Mouse (Mus musculus): ENCODE results near the gene Itpkb. TPM values are rescaled to one million over a fixed set of nuclear protein-coding genes. Genes with fewer than 3 reads are reported as not detected.
A peak's percentile ranks its signal among the peaks of the same experiment; 100 is the strongest.

The Itpkb gene
- polyA plus RNA-seq, 1 experiment from 2014 or later, result 3.7 TPM

DNA sequence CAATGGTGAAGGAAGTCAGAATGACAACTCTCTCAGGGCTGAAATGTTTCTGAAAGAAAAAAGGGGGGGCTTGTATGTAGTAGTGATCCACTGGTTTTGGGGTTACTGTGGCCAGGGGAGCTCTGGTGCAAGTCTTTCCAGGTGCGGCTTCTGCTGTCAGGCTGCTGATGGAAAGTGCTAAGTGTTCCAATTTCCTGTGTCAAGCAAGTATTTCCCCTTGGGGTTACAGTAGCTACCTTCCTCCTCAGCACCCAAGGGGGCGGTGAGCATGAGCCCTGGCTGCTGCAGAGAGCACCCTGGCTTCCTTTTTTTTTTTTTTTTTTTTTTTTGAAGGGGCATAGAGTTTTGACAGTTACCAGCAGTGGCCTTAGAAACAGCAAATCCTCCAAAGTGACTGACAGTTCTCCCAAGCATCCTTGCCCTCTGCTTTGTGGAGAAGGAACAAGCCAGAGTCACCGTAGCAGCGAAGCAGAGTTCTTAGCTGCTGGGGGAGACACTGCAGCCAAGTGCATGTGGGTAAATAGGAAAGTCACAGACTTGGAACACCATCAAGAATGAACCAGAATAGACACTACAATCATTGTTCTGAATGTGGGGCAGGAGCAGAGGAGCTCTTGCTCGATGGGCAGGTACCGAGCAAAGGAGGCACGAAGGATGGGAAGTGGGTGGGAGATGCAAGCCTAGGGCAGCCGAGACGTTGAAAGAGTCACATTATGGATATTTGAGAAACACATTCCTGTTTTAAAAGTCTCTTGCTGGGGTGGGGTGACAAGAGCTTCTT lies 62.9 kb downstream of the Itpkb start:
- Histone ChIP-seq H3K4me1 (replicated peaks) (peaks cover 6% of the 10 kb centered on the region), H3K27ac (replicated peaks) (peak overlapping the region; percentile 50; the same call in 1 of the 2 replicates), H3K4me3 (no peak overlapping the region), H3K4me2 (no peak overlapping the region), H3K27me3 (no peaks in the 10 kb centered on the region), H3K36me3 (no peaks in the 10 kb centered on the region), H3K9me3 (no peaks in the 10 kb centered on the region), H3K9ac (no peak overlapping the region)
- WGBS, result 68% methylated on average over 9 of the region's 9 CpGs
- ATAC-seq (ENCODE audit: low FRiP score, low read depth), result no peak

DNA sequence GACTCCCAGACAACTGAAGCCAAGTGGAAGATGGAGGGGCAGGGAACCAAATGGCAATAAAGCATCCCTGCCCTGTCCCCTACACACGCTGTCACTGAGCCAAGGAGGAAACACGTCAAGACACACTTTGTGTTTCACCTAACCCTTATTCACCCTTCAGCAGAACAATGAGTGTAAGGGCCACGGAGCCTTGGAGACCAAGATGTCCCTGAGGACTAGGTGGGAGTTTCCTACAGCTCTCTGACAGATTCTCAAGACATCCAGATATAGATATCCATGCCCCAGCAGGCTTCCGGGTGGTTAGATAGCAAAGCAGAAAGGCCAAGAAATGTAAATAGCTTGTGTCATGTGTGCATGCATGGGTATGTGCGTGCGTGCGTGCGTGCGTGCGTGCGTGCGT lies 63.6 kb downstream of the Itpkb start:
- H3K9ac ChIP-seq, result no peak overlapping the region
- H3K4me3 ChIP-seq, result no peak overlapping the region
- H3K4me2 ChIP-seq, result no peak overlapping the region
- ATAC-seq (ENCODE audit: low FRiP score, low read depth), result no peak
- no peaks in the 10 kb centered on the region for H3K36me3 ChIP-seq
- WGBS, result 85% methylated on average over 12 of the region's 12 CpGs
- no peaks in the 10 kb centered on the region for H3K4me1 ChIP-seq (replicated peaks)
- no peaks in the 10 kb centered on the region for H3K9me3 ChIP-seq
- H3K27ac ChIP-seq (replicated peaks), result peak overlapping the region; percentile 50; the same call in 1 of the 2 replicates
- H3K27me3 ChIP-seq, result no peaks in the 10 kb centered on the region

DNA sequence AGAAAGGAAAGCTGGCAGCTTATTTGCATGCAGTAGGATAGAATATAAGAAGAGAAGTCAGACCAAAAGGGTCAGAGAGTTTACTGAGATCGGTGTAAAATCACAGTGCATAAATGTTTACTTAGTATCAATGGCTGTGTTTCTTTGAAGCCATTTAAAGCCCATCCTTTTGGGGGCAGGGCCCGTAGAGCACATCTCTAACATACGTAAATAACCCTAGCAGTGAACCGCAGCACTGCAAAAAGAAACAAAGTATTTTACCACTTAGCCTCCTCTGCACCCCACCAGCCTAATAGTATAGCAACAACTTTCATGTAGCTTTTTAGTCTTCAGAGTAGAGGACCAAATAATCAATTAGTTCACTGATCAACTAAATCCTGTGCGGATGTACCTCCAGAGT lies 67.4 kb downstream of the Itpkb start:
- 75% methylated on average over 5 of the region's 5 CpGs for WGBS
- no peak overlapping the region for H3K27ac ChIP-seq (replicated peaks)
- H3K9ac ChIP-seq, result no peak overlapping the region
- ATAC-seq (ENCODE audit: low FRiP score, low read depth), result no peak
- no peak overlapping the region for H3K4me2 ChIP-seq
- no peaks in the 10 kb centered on the region for H3K36me3 ChIP-seq
- no peaks in the 10 kb centered on the region for H3K9me3 ChIP-seq
- H3K4me1 ChIP-seq (replicated peaks), result 0 out of 2 replicates have a peak, but pooled peaks cover 6% of the 10 kb centered on the region
- no peaks in the 10 kb centered on the region for H3K27me3 ChIP-seq
- no peak overlapping the region for H3K4me3 ChIP-seq

DNA sequence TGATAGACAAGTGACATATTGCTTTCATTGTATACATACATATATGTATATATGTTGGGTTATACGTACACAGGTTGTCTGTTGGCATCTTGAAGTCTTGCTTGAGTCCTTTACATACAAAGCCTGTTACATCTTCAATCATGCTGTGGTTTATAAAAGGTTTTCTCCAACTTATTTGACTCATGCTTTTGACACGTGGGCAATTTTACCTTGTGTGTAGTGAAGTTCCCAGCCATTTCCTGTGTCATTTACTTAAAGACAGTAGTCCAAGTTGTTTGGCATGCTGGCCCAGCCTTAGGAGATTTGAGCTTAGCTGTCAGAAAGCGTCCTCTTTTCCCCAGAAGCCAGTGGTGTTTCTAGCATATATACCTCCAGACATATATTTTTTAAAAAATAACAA lies 68.2 kb downstream of the Itpkb start:
- H3K4me3 ChIP-seq, result no peak overlapping the region
- ATAC-seq (ENCODE audit: low FRiP score, low read depth), result no peak

DNA sequence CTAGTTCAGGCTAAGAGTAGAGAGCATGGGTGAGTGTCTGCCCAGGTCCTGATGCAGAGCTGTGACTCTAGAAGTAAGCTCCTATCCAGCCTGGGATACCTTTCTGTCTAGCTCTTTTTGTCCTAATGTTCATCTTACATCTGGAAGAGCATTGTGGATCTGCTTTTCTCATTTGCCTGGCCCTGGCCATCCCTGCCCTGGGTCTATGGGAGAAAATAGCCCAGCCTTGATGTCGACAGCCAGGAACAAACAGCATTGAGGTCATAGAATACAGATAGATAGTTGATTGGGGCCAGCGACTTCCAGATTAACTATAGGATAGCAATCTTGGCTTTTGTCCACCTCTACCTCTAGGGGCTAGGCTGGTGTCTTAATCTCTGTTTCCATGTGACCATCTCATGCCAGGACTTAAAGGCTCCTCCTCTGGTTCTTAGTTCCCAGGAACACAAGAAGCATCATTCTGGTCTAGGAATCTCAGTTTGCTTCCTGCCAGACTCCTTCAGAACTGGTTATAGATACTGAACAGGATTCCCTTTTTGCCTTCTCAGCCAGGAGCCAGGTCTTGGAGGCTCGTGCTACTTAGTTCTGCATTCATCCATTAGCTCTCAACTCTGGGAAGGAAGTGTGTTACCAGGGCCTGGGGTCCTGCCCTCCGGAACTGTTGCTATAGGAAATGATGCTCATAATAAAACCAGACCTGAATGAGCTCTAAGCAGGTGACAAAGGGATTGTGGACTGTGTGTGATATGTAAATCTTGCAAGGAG lies 70.6 kb downstream of the Itpkb start:
- no peak overlapping the region for H3K4me2 ChIP-seq
- WGBS, result 73% methylated on average over 4 of the region's 4 CpGs

More for the DNA sequence above, 68.2 kb downstream of the Itpkb start:
- H3K4me2 ChIP-seq, result no peak overlapping the region
- H3K9ac ChIP-seq, result no peak overlapping the region
- no peaks in the 10 kb centered on the region for H3K9me3 ChIP-seq
- H3K27ac ChIP-seq (replicated peaks), result no peak overlapping the region
- H3K4me1 ChIP-seq (replicated peaks), result 0 out of 2 replicates have a peak, but pooled peaks cover 6% of the 10 kb centered on the region
- WGBS, result 82% methylated on average over 3 of the region's 3 CpGs
- no peaks in the 10 kb centered on the region for H3K27me3 ChIP-seq
- no peaks in the 10 kb centered on the region for H3K36me3 ChIP-seq

DNA sequence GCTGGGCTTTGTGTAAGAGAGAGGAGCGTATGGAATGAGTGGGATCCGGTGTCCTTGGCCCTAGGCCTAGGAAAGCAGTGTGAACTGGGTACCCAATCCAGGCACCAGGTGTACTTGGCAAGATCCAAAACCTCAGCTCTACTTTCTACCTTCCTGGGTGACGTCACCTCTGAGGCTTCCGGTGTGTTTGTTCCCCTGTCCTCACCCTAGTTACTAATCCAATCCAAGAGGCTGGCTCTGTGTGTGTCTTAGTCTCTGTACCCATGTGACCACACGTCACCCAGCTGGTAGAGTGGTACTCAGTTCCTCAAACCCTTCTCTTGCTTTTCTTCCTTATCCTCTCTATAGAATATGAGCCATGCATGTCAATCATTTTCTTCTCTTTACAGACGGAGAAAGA lies 71.4 kb downstream of the Itpkb start:
- Histone ChIP-seq H3K4me1 (replicated peaks) (peaks cover 7% of the 10 kb centered on the region), H3K27me3 (no peaks in the 10 kb centered on the region), H3K9me3 (no peaks in the 10 kb centered on the region), H3K27ac (replicated peaks) (no peak overlapping the region), H3K4me3 (no peak overlapping the region), H3K36me3 (no peaks in the 10 kb centered on the region), H3K9ac (no peak overlapping the region), H3K4me2 (no peak overlapping the region)
- WGBS, result 84% methylated on average over 6 of the region's 6 CpGs
- no peak for ATAC-seq (ENCODE audit: low FRiP score, low read depth)

More for the DNA sequence above, 70.6 kb downstream of the Itpkb start:
- Histone ChIP-seq H3K4me3 (no peak overlapping the region), H3K9me3 (no peaks in the 10 kb centered on the region), H3K36me3 (no peaks in the 10 kb centered on the region), H3K27ac (replicated peaks) (no peak overlapping the region), H3K9ac (no peak overlapping the region), H3K4me1 (replicated peaks) (0 out of 2 replicates have a peak, but pooled peaks cover 6% of the 10 kb centered on the region), H3K27me3 (no peaks in the 10 kb centered on the region)
- ATAC-seq (ENCODE audit: low FRiP score, low read depth), result no peak

DNA sequence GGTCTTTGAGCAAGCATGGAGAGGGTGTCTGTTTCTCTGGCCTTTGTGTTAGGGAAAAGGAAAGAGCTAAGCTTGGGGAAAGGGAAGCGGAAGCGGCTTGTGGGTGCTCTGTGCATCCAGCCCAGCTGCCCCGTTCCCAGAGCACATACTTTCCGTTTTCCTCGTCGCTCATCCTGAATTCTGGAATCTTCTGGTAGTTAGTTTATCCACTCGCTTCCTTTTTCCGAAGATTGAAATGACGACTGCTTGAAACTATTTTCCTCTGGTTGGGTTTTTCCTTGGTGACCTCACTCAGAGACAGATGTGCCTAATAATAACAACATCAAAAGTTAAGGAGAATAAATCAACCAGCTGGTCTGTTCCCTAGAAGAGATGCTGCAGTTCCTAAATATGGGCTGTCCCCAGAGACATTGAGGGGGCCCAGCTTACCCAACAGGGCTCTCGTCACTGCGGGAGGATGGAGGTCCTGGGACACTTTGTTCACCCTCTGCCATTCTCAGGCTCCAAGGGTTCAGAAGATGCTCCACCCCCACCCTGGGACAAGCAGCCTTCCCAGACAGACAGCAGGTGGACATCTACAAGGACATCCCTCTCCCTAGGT lies 72.3 kb downstream of the Itpkb start:
- ATAC-seq (ENCODE audit: low FRiP score, low read depth), result no peak
- Histone ChIP-seq H3K27ac (replicated peaks) (no peak overlapping the region; the same call in 1 of the 2 replicates), H3K36me3 (no peaks in the 10 kb centered on the region)

DNA sequence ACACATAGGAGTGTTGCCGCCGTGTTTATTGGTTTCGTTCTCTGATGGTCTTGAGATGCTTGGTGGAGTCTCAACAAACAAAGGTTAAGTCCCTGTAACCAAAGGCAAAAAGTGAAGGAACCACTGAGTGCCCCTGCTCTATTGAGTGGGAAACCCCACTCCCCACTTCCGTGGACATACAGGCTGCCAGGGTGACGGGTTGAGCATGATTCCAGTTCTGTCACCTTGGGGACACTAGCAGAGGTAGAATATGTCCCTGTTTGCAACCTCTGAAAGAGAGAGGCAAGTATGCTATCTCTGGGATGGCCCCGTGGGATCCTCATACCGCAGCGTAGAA lies 73.0 kb downstream of the Itpkb start:
- Histone ChIP-seq H3K27ac (replicated peaks) (peak overlapping the region; percentile 64; the same call in 1 of the 2 replicates), H3K27me3 (no peaks in the 10 kb centered on the region), H3K4me2 (no peak overlapping the region), H3K4me3 (no peak overlapping the region), H3K4me1 (replicated peaks) (peaks cover 23% of the 10 kb centered on the region), H3K9me3 (no peaks in the 10 kb centered on the region), H3K9ac (no peak overlapping the region), H3K36me3 (no peaks in the 10 kb centered on the region)
- ATAC-seq (ENCODE audit: low FRiP score, low read depth), result no peak
- WGBS, result 90% methylated on average over 8 of the region's 8 CpGs

More for the DNA sequence above, 72.3 kb downstream of the Itpkb start:
- no peak overlapping the region for H3K4me2 ChIP-seq
- 82% methylated on average over 11 of the region's 11 CpGs for WGBS
- no peak overlapping the region for H3K9ac ChIP-seq
- H3K4me1 ChIP-seq (replicated peaks), result peaks cover 15% of the 10 kb centered on the region
- no peaks in the 10 kb centered on the region for H3K27me3 ChIP-seq
- H3K4me3 ChIP-seq, result no peak overlapping the region
- no peaks in the 10 kb centered on the region for H3K9me3 ChIP-seq

DNA sequence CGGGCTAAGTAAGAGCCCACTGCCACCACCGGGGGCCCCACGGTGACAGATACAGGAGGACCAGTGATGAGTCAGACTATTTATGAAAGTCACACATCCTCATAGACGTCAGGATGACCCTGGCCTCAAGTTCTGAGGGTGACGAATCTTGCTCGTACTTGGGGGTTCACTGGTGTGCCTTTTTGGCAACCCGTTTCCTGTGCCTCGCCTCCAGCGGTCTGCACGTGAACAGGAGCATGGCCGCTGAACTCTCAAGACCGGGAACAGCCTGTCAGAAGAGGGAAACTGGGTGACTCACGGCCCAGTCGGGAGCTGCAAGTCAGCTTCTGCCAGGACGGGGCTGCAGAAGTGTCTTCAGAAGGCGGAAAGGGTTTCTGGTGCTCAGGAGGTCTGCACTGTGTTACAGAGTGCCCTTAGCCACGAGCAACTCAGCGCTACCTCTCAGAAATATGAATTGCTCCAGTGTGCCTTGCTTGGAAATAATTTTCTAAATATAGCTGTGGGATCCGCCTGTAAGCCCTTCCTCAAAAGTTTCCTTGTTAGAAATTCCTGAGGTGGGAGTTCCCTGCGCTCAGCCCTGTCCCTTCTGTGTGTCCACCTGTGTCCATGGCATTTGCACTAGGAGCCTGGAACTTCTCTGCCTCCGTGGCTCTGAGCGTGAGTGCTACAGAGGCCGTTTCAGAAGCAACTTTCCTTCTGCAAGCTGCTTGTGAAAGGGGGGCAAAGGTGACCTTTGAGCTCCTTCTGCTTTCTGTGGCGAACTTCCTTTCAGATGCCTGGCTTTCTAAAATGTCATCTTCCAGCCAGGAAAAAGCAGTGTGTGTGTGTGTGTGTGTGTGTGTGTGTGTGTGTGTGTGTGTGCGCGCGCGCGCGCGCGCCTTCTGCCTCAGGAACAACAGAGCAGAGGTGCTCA lies 73.7 kb downstream of the Itpkb start:
- no peaks in the 10 kb centered on the region for H3K9me3 ChIP-seq
- peaks cover 28% of the 10 kb centered on the region for H3K4me1 ChIP-seq (replicated peaks)
- no peak for ATAC-seq (ENCODE audit: low FRiP score, low read depth)
- no peak overlapping the region for H3K4me2 ChIP-seq
- WGBS, result 79% methylated on average over 32 of the region's 32 CpGs
- no peak overlapping the region for H3K9ac ChIP-seq
- H3K4me3 ChIP-seq, result no peak overlapping the region
- no peaks in the 10 kb centered on the region for H3K36me3 ChIP-seq
- peak overlapping the region; percentile 64 for H3K27ac ChIP-seq (replicated peaks)
- no peaks in the 10 kb centered on the region for H3K27me3 ChIP-seq

DNA sequence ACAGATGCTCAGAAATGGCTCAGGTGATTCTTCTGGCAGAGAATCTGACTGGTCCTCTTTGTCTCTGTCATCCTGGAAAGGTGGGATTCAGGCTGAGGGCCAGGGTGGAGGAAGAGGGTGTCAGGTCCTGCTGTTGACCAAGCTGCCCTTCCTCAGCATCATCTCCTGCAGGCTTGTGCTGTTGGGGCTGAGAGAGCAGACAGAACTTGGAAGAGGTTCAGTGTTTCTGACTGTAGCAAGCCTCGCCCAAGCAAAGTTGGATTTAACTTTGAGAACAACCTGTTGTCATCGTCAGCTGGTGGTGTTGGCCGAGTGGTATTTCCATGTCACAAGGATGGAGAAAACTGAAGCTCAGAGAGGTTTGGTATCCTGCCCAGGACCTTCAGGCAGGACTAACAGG lies 74.4 kb downstream of the Itpkb start:
- Histone ChIP-seq H3K36me3 (no peaks in the 10 kb centered on the region), H3K9me3 (no peaks in the 10 kb centered on the region), H3K9ac (no peak overlapping the region), H3K4me3 (no peak overlapping the region), H3K27me3 (no peaks in the 10 kb centered on the region), H3K27ac (replicated peaks) (peak overlapping the region; percentile 64), H3K4me1 (replicated peaks) (peaks cover 28% of the 10 kb centered on the region), H3K4me2 (no peak overlapping the region)
- ATAC-seq (ENCODE audit: low FRiP score, low read depth), result no peak
- WGBS, result 92% methylated on average over 3 of the region's 3 CpGs

DNA sequence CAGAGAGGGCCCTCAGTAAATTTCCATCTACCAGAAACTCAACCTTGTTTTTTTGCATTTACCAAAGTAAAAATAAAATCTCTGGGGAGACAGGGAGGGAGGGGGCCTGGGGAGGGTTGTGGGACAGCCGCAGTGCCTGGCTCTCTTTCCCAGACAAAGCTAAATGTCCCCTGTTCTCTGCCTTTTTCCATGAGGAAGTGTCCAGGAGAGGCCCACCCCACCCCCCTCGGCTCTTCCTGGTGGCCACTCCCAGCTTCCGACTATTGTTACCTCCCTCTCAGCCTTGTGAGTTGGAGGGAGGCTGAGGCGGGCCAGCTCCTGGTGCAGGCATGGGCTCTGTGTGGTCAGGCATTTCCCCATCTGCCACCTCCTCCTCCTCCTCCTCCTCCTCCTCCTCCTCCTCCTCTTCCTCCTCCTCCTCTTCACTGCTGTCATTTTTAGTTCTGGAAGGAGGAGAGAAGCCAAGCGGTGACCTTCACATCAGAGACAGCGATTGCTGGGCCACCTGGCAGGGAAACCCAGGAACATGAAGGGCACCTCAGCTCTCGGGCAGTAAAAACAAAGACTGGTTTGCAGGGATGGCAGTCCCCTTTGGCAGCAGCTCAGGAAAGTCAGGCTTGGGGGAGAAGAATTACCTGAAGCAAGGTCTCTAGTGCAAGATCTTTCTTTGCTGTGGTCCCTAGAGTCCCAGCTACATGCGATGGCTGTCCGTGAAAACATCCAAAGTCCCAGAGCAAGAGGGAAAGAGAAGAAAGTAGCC lies 75.5 kb downstream of the Itpkb start:
- 77% methylated on average over 8 of the region's 9 CpGs for WGBS
- ATAC-seq (ENCODE audit: low FRiP score, low read depth), result no peak
- Histone ChIP-seq H3K9ac (no peak overlapping the region), H3K4me2 (no peak overlapping the region), H3K4me1 (replicated peaks) (peaks cover 28% of the 10 kb centered on the region), H3K9me3 (no peaks in the 10 kb centered on the region), H3K36me3 (no peaks in the 10 kb centered on the region), H3K4me3 (no peak overlapping the region), H3K27me3 (no peaks in the 10 kb centered on the region), H3K27ac (replicated peaks) (no peak overlapping the region; the same call in 1 of the 2 replicates)
